Mouse (Mus musculus) CD8-positive naive resting alpha-beta T cell, adult 2 months (primary cell): ENCODE measurements around the gene Fcor.
A peak's percentile ranks its signal among the peaks of the same experiment; 100 is the strongest.

Source experiments
- DNase-seq, 2 experiments: peaks; one replicate each; pipeline ENCODE4 v3.0.0; 2022; ENCODE audit warnings: low read depth in 2 of 2, low spot score in 2 of 2

Fcor gene

GRCm38 (mm10) chr8:3671980-3672491 lies at the start of gene Fcor:
TSS of gene Fcor (minus strand) at chr8:3672362.
- DNase-seq = peak; percentile 82 to 89

- DNase-seq = no peak
Observed at GRCm38 (mm10) chr8:3721041-3721440, 48.9 kb upstream of the Fcor start.

GRCm38 (mm10) chr8:3720551-3720950 lies 48.4 kb upstream of the Fcor start, which contains the start of gene Clec4g:
TSS of gene Clec4g (minus strand) at chr8:3720651.
- no peak for DNase-seq

- DNase-seq = peak; percentile 55 to 57
Observed at GRCm38 (mm10) chr8:3718559-3718958, 46.4 kb upstream of the Fcor start.

GRCm38 (mm10) chr8:3717321-3717954 lies 45.3 kb upstream of the Fcor start:
- DNase-seq = no peak

- DNase-seq = no peak
Observed at GRCm38 (mm10) chr8:3711646-3712045, 39.5 kb upstream of the Fcor start.

GRCm38 (mm10) chr8:3710312-3710711 lies 38.1 kb upstream of the Fcor start:
- DNase-seq = no peak

GRCm38 (mm10) chr8:3707611-3708010 lies 35.4 kb upstream of the Fcor start:
- DNase-seq = no peak

- no peak for DNase-seq
Observed at GRCm38 (mm10) chr8:3705711-3706110, 33.5 kb upstream of the Fcor start.

GRCm38 (mm10) chr8:3701491-3701890 lies 29.3 kb upstream of the Fcor start:
- no peak for DNase-seq

GRCm38 (mm10) chr8:3694121-3694520 lies 22.0 kb upstream of the Fcor start, which contains the start of gene Fcer2a:
TSS of gene Fcer2a (minus strand) at chr8:3694175.
- no peak for DNase-seq

GRCm38 (mm10) chr8:3690774-3691173 lies 18.6 kb upstream of the Fcor start:
- no peak for DNase-seq

GRCm38 (mm10) chr8:3687537-3687936 lies 15.4 kb upstream of the Fcor start:
- DNase-seq = no peak

GRCm38 (mm10) chr8:3685422-3685821 lies 13.3 kb upstream of the Fcor start:
- DNase-seq = no peak

- no peak for DNase-seq
Observed at GRCm38 (mm10) chr8:3684530-3684929, 12.4 kb upstream of the Fcor start.

GRCm38 (mm10) chr8:3683408-3684176 lies 11.4 kb upstream of the Fcor start:
- DNase-seq = no peak

GRCm38 (mm10) chr8:3682435-3682834 lies 10.3 kb upstream of the Fcor start:
- no peak for DNase-seq

- DNase-seq = no peak
Observed at GRCm38 (mm10) chr8:3679656-3680055, 7.5 kb upstream of the Fcor start.

- DNase-seq = no peak
Observed at GRCm38 (mm10) chr8:3679236-3679635, 7.1 kb upstream of the Fcor start.

GRCm38 (mm10) chr8:3678831-3679230 lies 6.7 kb upstream of the Fcor start:
- no peak for DNase-seq

GRCm38 (mm10) chr8:3676993-3677579 lies 4.9 kb upstream of the Fcor start:
- DNase-seq = peak in 1 of 2 experiments; percentile 9
